Mouse (Mus musculus) MEL (cell line): ENCODE results near the gene Trappc10. TPM values are rescaled to one million over a fixed set of nuclear protein-coding genes. Genes with fewer than 3 reads are reported as not detected.

ENCODE experiments used
- DNase-seq: peaks from one replicate; pipeline ENCODE4 v3.0.0; 2011; ENCODE audit warnings: low read depth, low spot score
- H3K27ac ChIP-seq: 2 replicates; pipeline ENCODE4 v1.5.1; 2012; ENCODE audit warnings: low read depth, mild to moderate bottlenecking, control low read depth, low read length, moderate library complexity; ENCODE audit not compliant: control insufficient read depth
- H3K27me3 ChIP-seq, 2 experiments: fragments of 150-350 bp in 1 of 2; sonication (generic) in 1 of 2; 2 replicates each; pipeline ENCODE4 v1.6.1; 2012; ENCODE audit warnings: low read length in 2 of 2, mild to moderate bottlenecking in 2 of 2, improper control_type of control experiment in 1 of 2, moderate library complexity in 1 of 2; ENCODE audit not compliant: insufficient read depth in 2 of 2, control insufficient read depth in 1 of 2
- H3K36me3 ChIP-seq, 2 experiments: 2 replicates each; pipeline ENCODE4 v1.6.1; 2012 to 2014; ENCODE audit warnings: low read length in 2 of 2, improper control_type of control experiment in 1 of 2, inconsistent platforms in 1 of 2, mild to moderate bottlenecking in 1 of 2; ENCODE audit not compliant: insufficient read depth in 2 of 2, control insufficient read depth in 1 of 2
- H3K4me1 ChIP-seq, 2 experiments: fragments of 150-350 bp in 1 of 2; sonication (generic) in 1 of 2; 2 replicates each; pipeline ENCODE4 v1.6.1; 2012; ENCODE audit warnings: low read length in 2 of 2, improper control_type of control experiment in 1 of 2, mild to moderate bottlenecking in 1 of 2; ENCODE audit not compliant: insufficient read depth in 2 of 2, control insufficient read depth in 1 of 2
- H3K4me3 ChIP-seq, 2 experiments: fragments of 150-350 bp in 1 of 2; sonication (generic) in 1 of 2; 2 replicates each; pipeline ENCODE4 v1.5.1; 2012; ENCODE audit warnings: low read depth in 2 of 2, low read length in 2 of 2, mild to moderate bottlenecking in 2 of 2, moderate library complexity in 2 of 2, control low read depth in 1 of 2, improper control_type of control experiment in 1 of 2; ENCODE audit not compliant: control insufficient read depth in 1 of 2, insufficient read depth in 1 of 2
- H3K79me2 ChIP-seq: 2 replicates; pipeline ENCODE4 v1.6.1; 2012; ENCODE audit warnings: mild to moderate bottlenecking, low read length, moderate library complexity; ENCODE audit not compliant: control insufficient read depth, poor library complexity, insufficient read depth
- H3K9ac ChIP-seq: 2 replicates; pipeline ENCODE4 v1.6.1; 2012; ENCODE audit warnings: low read depth, mild to moderate bottlenecking, control low read depth, low read length, moderate library complexity; ENCODE audit not compliant: control insufficient read depth, poor library complexity, severe bottlenecking
- H3K9me3 ChIP-seq: fragments of 150-350 bp; sonication (generic); replicated peaks from 2 replicates; pipeline ENCODE4 v1.6.1; 2012; ENCODE audit warnings: mild to moderate bottlenecking, low read length, improper control_type of control experiment, moderate library complexity; ENCODE audit not compliant: insufficient read depth
- BHLHE40 ChIP-seq: IDR thresholded peaks from 2 replicates; pipeline ENCODE4 v1.6.1; 2012; ENCODE audit warnings: low read depth, mild to moderate bottlenecking, inconsistent platforms, low read length, improper control_type of control experiment, borderline replicate concordance
- CHD1 ChIP-seq: IDR thresholded peaks from 2 replicates; pipeline ENCODE4 v1.6.1; 2012; ENCODE audit warnings: low read depth, mild to moderate bottlenecking, inconsistent platforms, low read length, improper control_type of control experiment
- CHD2 ChIP-seq: IDR thresholded peaks from 2 replicates; pipeline ENCODE4 v1.6.1; 2011; ENCODE audit warnings: low read length, improper control_type of control experiment
- E2F4 ChIP-seq: IDR thresholded peaks from 2 replicates; pipeline ENCODE4 v1.6.1; 2011; ENCODE audit warnings: low read depth, low read length, improper control_type of control experiment, borderline replicate concordance
- ELF1 ChIP-seq: IDR thresholded peaks from 2 replicates; pipeline ENCODE4 v1.6.1; 2014; ENCODE audit warnings: low read depth, mild to moderate bottlenecking, inconsistent platforms, low read length, improper control_type of control experiment, moderate library complexity
- GATA1 ChIP-seq: IDR thresholded peaks from 2 replicates; pipeline ENCODE4 v1.6.1; 2011; ENCODE audit warnings: low read depth, low read length, improper control_type of control experiment
- KAT2A ChIP-seq: conservative IDR thresholded peaks from 2 replicates; pipeline ENCODE4 v1.6.1; 2012; ENCODE audit warnings: low read depth, low read length, improper control_type of control experiment, inconsistent platforms
- MEF2A ChIP-seq: IDR thresholded peaks from 2 replicates; pipeline ENCODE4 v1.6.1; 2014; ENCODE audit warnings: low read depth, mild to moderate bottlenecking, inconsistent platforms, low read length, improper control_type of control experiment; ENCODE audit not compliant: poor library complexity, insufficient replicate concordance, severe bottlenecking; ENCODE audit errors: extremely low read depth
- MXI1 ChIP-seq: IDR thresholded peaks from 2 replicates; pipeline ENCODE4 v1.6.1; 2011; ENCODE audit warnings: mild to moderate bottlenecking, low read depth, low read length, improper control_type of control experiment
- MYC ChIP-seq: IDR thresholded peaks from 2 replicates; pipeline ENCODE4 v1.6.1; 2011; ENCODE audit warnings: low read depth, mild to moderate bottlenecking, low read length, improper control_type of control experiment, moderate library complexity
- NELFE ChIP-seq: IDR thresholded peaks from 2 replicates; pipeline ENCODE4 v1.6.1; 2011; ENCODE audit warnings: low read depth, low read length, improper control_type of control experiment
- POLR2A ChIP-seq, 2 experiments: IDR thresholded peaks; 2 replicates each; pipeline ENCODE4 v1.6.1; 2011 to 2012; ENCODE audit warnings: low read length in 2 of 2, mild to moderate bottlenecking in 2 of 2, control low read depth in 1 of 2, improper control_type of control experiment in 1 of 2, low read depth in 1 of 2, moderate library complexity in 1 of 2; ENCODE audit not compliant: control insufficient read depth in 1 of 2, insufficient read depth in 1 of 2, poor library complexity in 1 of 2
- TAL1 ChIP-seq: IDR thresholded peaks from 2 replicates; pipeline ENCODE4 v1.6.1; 2012; ENCODE audit warnings: mild to moderate bottlenecking, inconsistent platforms, low read length, moderate library complexity, mixed read lengths
- TCF12 ChIP-seq: IDR thresholded peaks from 2 replicates; pipeline ENCODE4 v1.6.1; 2014; ENCODE audit warnings: low read depth, mild to moderate bottlenecking, inconsistent platforms, low read length, improper control_type of control experiment, moderate library complexity
- USF2 ChIP-seq, 2 experiments: IDR thresholded peaks; 2 replicates each; pipeline ENCODE4 v1.6.1; 2011 to 2012; ENCODE audit warnings: improper control_type of control experiment in 2 of 2, low read length in 2 of 2, borderline replicate concordance in 1 of 2, inconsistent platforms in 1 of 2, low read depth in 1 of 2, mild to moderate bottlenecking in 1 of 2; ENCODE audit not compliant: insufficient read depth in 1 of 2
- ZC3H11A ChIP-seq: IDR thresholded peaks from 2 replicates; pipeline ENCODE4 v1.6.1; 2012; ENCODE audit warnings: low read depth, mild to moderate bottlenecking, inconsistent platforms, low read length, improper control_type of control experiment
- polyA plus RNA-seq, 2 experiments: library from polyadenylated mRNA; stranded (reverse) in 1 of 2; unstranded in 1 of 2; fragments of >175 nt in 1 of 2; fragments of >200 nt in 1 of 2; gene quantifications; 2 replicates each; pipeline versions ENCODE4 v1.2.1 to v1.2.4; 2012; ENCODE audit warnings: low replicate concordance in 2 of 2, low read depth in 1 of 2; ENCODE audit not compliant: insufficient read length in 2 of 2, insufficient read depth in 1 of 2, missing spikeins in 1 of 2
- total RNA-seq: library from RNA; depleted of rRNA; stranded (reverse); fragments of 300-350 nt; gene quantifications from 2 replicates; pipeline ENCODE4 v1.2.3, GENCODE M21; 2012

Trappc10 gene
- total and polyA plus RNA-seq, 3 experiments, result 26.1 to 35.5 TPM; not detected in 1

DNA sequence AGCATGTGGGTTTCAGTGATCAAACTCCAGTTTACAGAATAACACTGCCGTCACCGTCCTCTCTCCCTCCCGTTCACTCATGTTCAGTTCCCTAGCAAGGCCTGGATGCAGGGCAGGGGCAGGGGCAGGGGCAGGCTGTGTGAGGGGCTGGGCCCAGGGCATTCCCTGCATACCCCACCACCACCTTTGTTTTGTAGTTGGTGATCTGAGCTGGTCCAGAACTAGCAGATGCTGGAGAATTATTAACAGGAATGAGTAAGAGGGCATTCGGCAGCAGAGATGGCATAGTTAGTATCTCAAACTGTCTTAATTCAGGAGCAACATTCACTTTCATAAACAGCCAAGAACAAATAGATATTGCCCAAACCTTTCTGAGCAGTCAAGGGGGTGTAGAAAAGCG lies 47.9 kb upstream of the Trappc10 start:
- Histone ChIP-seq H3K27me3 (peaks cover 0 to 6% of the 10 kb centered on the region in 2 experiments; a peak in 3 of 4 replicates), H3K36me3 (no peaks in the 10 kb centered on the region), H3K79me2 (no peaks in the 10 kb centered on the region), H3K4me3 (no peak overlapping the region), H3K4me1 (no peaks in the 10 kb centered on the region), H3K27ac (no peak overlapping the region), H3K9ac (no peak overlapping the region), H3K9me3 (no peaks in the 10 kb centered on the region)
- TF ChIP-seq MYC (no peak), MEF2A (no peak)
- DNase-seq, result no peak

GRCm38 (mm10) chr10:78290730-78291535 lies 46.5 kb upstream of the Trappc10 start:
- TF ChIP-seq CHD1 (no peak), TAL1 (no peak), GATA1 (no peak), ZC3H11A (no peak), POLR2A (IDR thresholded peaks at IDR 0.05; ENCODE audit: control insufficient read depth in 1 of 2, insufficient read depth in 1 of 2, low read depth in 1 of 2, low read length in 2 of 2, poor library complexity in 1 of 2) (no peak), USF2 (IDR thresholded peaks at IDR 0.05; ENCODE audit: borderline replicate concordance in 1 of 2, insufficient read depth in 1 of 2, low read depth in 1 of 2, low read length in 2 of 2) (no peak), BHLHE40 (no peak), MYC (no peak), CHD2 (no peak), NELFE (no peak), E2F4 (no peak), ELF1 (no peak), TCF12 (no peak), MXI1 (no peak), KAT2A (no peak)
- no peak for DNase-seq
- Histone ChIP-seq H3K79me2 (no peaks in the 10 kb centered on the region), H3K36me3 (no peaks in the 10 kb centered on the region), H3K27ac (no peak overlapping the region), H3K4me1 (no peaks in the 10 kb centered on the region), H3K9me3 (no peaks in the 10 kb centered on the region), H3K4me3 (no peak overlapping the region), H3K9ac (no peak overlapping the region), H3K27me3 (peaks cover 0 to 4% of the 10 kb centered on the region in 2 experiments; a peak in 2 of 4 replicates)
